Mouse (Mus musculus): ENCODE measurements at regions not wholly inside any gene's neighbourhood (a gene's known extent, or its start where the extent isn't known, plus 50 kb on each side); places are given as distances from the start of the nearest gene placed in this dataset.
"Not testable (repeated sequence)": the region's sequence is repeated elsewhere in the genome, so short reads cannot be mapped to it uniquely, and the experiment has no call there.

DNA sequence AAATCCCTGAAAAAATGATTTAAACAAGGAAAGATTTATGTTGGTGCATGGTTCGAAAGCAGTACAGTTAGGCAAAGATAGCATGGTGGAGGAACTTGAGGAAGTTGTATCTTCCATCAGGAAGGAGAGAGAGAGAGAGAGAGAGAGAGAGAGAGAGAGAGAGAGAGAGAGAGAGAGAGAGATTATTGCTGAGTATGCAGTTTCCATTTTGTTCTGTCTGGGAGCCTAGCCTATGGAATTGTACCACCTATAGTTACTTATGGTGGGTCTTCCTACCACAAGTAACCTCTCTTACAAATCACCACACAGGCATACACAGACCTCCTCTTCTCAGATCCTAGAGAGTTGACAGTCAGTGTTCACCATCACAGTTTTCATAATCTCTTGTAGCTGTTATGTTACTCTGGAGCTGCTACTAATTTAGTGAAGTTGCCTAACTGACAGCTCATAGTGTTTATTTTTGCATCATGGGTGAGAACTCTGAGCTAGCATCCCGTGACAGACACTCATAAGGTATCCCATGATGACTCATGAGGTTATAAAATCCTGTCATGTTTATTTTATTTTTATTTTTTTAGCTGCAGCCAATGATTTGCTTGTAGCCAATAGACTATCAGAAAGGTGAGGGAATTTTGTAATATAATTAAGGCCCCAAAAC, 132.2 kb upstream of the Rasgrp1 start:
- TF ChIP-seq POLR2A (IDR thresholded peaks at IDR 0.05; ENCODE audit: low read depth, low read length) (no peak), CTCF (conservative IDR thresholded peaks at IDR 0.05; ENCODE audit: insufficient read depth, insufficient read length, low read depth, low read length) (no peak)
- DNase-seq: no peak
- Histone ChIP-seq H3K27ac (ENCODE audit: insufficient read depth, low read depth, low read length) (no peak overlapping the region), H3K4me3 (ENCODE audit: insufficient read depth, low read depth, low read length) (no peak overlapping the region), H3K27me3 (replicated peaks; ENCODE audit: control insufficient read depth, insufficient read depth, low read length) (no peaks in the 10 kb centered on the region), H3K4me1 (ENCODE audit: control insufficient read depth, insufficient read depth, low read length) (no peaks in the 10 kb centered on the region), H3K36me3 (ENCODE audit: control insufficient read depth, insufficient read depth, low read length) (no peaks in the 10 kb centered on the region)
- WGBS: 79% methylated on average over 2 of the region's 2 CpGs

DNA sequence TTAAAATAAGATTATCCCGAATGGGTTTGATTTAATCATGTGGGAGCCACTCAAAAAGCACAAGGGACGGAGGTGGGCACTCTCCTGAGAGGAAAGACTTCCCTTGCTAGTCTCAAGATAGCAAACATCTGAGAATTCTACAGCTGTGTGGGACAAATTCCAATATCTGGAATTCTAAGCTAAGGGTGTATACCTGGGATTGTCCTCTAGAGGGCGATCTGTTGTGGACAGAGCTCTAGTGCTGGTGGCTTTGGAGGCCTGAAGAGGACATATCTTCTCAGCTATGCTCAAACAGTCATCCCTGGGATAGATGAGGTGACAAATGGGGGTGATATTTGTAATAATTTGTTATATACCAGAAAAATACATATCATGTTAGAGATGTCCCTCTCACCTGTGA, 132.8 kb upstream of the Rasgrp1 start:
- Histone ChIP-seq H3K4me1 (ENCODE audit: control insufficient read depth, insufficient read depth, low read length) (no peaks in the 10 kb centered on the region), H3K36me3 (ENCODE audit: control insufficient read depth, insufficient read depth, low read length) (no peaks in the 10 kb centered on the region), H3K27ac (ENCODE audit: insufficient read depth, low read depth, low read length) (no peak overlapping the region), H3K27me3 (replicated peaks; ENCODE audit: control insufficient read depth, insufficient read depth, low read length) (no peaks in the 10 kb centered on the region), H3K4me3 (ENCODE audit: insufficient read depth, low read depth, low read length) (no peak overlapping the region)
- TF ChIP-seq POLR2A (IDR thresholded peaks at IDR 0.05; ENCODE audit: low read depth, low read length) (no peak), CTCF (conservative IDR thresholded peaks at IDR 0.05; ENCODE audit: insufficient read depth, insufficient read length, low read depth, low read length) (peak; percentile 38; the same call in 1 of the 2 replicates)
- 46% methylated on average over 3 of the region's 3 CpGs for WGBS
- no peak for DNase-seq

DNA sequence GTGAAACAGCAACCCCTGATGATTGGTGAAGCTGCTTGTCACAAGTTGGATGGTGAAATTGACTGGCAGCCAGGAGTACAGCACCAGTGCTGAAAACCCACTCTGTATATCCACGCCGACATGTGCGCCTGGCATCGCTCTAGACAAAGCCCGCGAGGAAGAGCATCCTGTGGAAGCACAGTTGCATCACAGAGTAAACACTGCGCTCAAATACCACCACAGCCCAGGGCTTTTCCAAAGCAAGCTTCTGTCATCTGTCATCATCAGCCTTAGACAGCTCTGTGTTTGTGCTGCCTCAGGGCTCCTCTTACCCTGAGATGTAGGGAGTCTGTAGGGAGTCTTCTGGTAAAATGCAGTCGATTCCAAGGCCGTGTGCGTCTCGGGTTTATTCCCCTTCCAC, 134.7 kb upstream of the Rasgrp1 start:
- H3K4me1 ChIP-seq (ENCODE audit: control insufficient read depth, insufficient read depth, low read length); H3K27ac ChIP-seq (ENCODE audit: insufficient read depth, low read depth, low read length); H3K36me3 ChIP-seq (ENCODE audit: control insufficient read depth, insufficient read depth, low read length); H3K27me3 ChIP-seq (replicated peaks; ENCODE audit: control insufficient read depth, insufficient read depth, low read length); DNase-seq; H3K4me3 ChIP-seq (ENCODE audit: insufficient read depth, low read depth, low read length): not testable (repeated sequence)
- WGBS: 91% methylated on average over 11 of the region's 11 CpGs

DNA sequence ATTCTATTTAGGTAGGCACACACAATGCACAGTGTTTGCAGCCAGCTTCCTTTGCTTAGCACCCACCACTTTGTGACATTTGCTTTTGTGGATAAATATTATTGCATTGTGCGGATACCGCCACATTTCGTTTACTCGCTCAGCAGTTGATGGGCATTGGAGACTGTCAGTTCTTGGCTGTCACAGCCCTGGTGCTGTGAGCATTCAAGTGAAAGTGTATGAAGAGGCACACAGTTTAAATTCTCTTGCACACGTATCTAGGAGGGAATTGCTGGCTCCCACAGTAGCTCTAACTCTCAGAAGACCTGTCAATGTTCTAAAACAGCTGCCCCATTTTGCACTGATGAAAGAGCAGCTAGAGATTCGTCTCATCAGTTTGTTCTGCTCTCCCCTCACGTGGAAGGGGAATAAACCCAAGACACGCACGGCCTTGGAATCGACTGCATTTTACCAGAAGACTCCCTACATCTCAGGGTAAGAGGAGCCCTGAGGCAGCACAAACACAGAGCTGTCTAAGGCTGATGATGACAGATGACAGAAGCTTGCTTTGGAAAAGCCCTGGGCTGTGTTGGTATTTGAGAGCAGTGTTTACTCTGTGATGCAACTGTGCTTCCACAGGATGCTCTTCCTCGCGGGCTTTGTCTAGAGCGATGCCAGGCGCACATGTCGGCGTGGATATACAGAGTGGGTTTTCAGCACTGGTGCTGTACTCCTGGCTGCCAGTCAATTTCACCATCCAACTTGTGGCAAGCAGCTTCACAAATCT, 136.6 kb upstream of the Rasgrp1 start:
- H3K27me3 ChIP-seq (replicated peaks; ENCODE audit: control insufficient read depth, insufficient read depth, low read length); H3K4me3 ChIP-seq (ENCODE audit: insufficient read depth, low read depth, low read length); H3K27ac ChIP-seq (ENCODE audit: insufficient read depth, low read depth, low read length); H3K4me1 ChIP-seq (ENCODE audit: control insufficient read depth, insufficient read depth, low read length); DNase-seq; H3K36me3 ChIP-seq (ENCODE audit: control insufficient read depth, insufficient read depth, low read length): not testable (repeated sequence)
- 86% methylated on average over 16 of the region's 16 CpGs for WGBS

DNA sequence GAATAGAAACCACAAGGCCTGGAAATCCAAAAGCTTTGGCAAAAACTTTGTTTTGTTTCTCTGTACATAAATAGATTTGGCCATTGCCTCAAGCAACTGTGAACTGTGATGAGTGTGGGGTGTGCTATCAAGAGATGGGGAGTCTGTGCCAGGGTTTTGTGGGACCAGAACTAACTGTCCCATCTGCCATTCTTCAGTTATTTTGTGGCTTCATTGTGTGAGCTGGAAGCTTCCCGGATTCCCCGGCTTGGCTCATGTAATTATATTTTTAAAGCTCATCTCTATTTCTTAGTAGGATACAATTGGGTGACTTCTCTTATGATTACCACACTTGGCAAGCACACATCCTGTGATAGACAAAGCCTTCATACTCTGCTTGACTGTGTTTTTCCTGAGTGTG, 143.6 kb upstream of the Rasgrp1 start:
- H3K4me3 ChIP-seq (ENCODE audit: insufficient read depth, low read depth, low read length): no peak overlapping the region
- WGBS: 90% methylated on average over 2 of the region's 2 CpGs
- DNase-seq: no peak
- no peak overlapping the region for H3K27ac ChIP-seq (ENCODE audit: insufficient read depth, low read depth, low read length)
- no peaks in the 10 kb centered on the region for H3K4me1 ChIP-seq (ENCODE audit: control insufficient read depth, insufficient read depth, low read length)
- no peaks in the 10 kb centered on the region for H3K27me3 ChIP-seq (replicated peaks; ENCODE audit: control insufficient read depth, insufficient read depth, low read length)
- no peaks in the 10 kb centered on the region for H3K36me3 ChIP-seq (ENCODE audit: control insufficient read depth, insufficient read depth, low read length)
- TF ChIP-seq POLR2A (IDR thresholded peaks at IDR 0.05; ENCODE audit: low read depth, low read length) (no peak), CTCF (conservative IDR thresholded peaks at IDR 0.05; ENCODE audit: insufficient read depth, insufficient read length, low read depth, low read length) (no peak)

DNA sequence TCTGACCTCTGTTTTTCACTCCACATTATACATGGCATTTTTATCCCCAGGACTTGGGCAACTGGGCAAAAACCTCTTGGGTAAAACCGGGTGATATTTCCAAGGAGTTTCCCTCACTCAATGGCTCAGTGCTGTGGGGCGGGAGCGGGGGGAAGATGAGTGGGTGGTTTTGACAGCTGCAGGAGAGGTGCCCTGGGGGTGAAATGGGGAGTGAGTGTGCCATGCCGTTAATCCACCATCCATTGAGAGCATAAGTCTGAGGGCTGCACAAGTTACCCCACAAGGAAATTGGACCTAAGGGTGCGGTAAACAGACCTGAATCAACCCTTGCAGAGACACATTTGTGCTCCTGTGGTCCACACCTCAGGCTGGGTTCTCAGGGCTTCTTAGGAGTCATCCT, 155.8 kb upstream of the Rasgrp1 start:
- no peak for TF ChIP-seq POLR2A (IDR thresholded peaks at IDR 0.05; ENCODE audit: low read depth, low read length)
- no peak for TF ChIP-seq CTCF (conservative IDR thresholded peaks at IDR 0.05; ENCODE audit: insufficient read depth, insufficient read length, low read depth, low read length)
- Histone ChIP-seq H3K36me3 (ENCODE audit: control insufficient read depth, insufficient read depth, low read length) (no peaks in the 10 kb centered on the region), H3K4me1 (ENCODE audit: control insufficient read depth, insufficient read depth, low read length) (no peaks in the 10 kb centered on the region), H3K27ac (ENCODE audit: insufficient read depth, low read depth, low read length) (no peak overlapping the region), H3K4me3 (ENCODE audit: insufficient read depth, low read depth, low read length) (no peak overlapping the region), H3K27me3 (replicated peaks; ENCODE audit: control insufficient read depth, insufficient read depth, low read length) (no peaks in the 10 kb centered on the region)
- WGBS: 72% methylated on average over 5 of the region's 5 CpGs
- no peak for DNase-seq

DNA sequence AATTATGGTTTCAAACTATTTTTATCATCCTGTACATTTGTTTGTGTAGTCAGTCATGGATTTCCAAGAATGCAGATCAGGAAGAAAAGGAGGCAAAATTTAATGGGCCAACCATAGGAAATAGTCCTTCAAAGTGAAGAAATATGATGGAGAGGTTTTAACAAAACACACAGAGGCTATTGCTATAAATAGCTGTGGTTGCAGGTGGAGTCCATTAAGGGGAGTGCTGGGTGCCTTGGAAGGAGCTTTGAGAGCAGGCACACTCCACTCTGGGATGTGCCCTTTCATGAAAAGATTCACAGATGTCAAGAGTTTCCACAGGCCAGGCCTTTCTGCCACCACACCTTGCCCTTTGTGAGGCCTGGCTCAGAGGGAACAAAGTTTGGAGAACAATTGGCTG, 159.8 kb upstream of the Rasgrp1 start:
- TF ChIP-seq POLR2A (IDR thresholded peaks at IDR 0.05; ENCODE audit: low read depth, low read length) (no peak), CTCF (conservative IDR thresholded peaks at IDR 0.05; ENCODE audit: insufficient read depth, insufficient read length, low read depth, low read length) (no peak)
- Histone ChIP-seq H3K4me1 (ENCODE audit: control insufficient read depth, insufficient read depth, low read length) (no peaks in the 10 kb centered on the region), H3K36me3 (ENCODE audit: control insufficient read depth, insufficient read depth, low read length) (no peaks in the 10 kb centered on the region), H3K27me3 (replicated peaks; ENCODE audit: control insufficient read depth, insufficient read depth, low read length) (no peaks in the 10 kb centered on the region), H3K27ac (ENCODE audit: insufficient read depth, low read depth, low read length) (no peak overlapping the region), H3K4me3 (ENCODE audit: insufficient read depth, low read depth, low read length) (no peak overlapping the region)
- DNase-seq: no peak

Measured in kidney, adult 2 months (tissue).